Mouse (Mus musculus) hindbrain, embryonic 10.5 days (tissue): ENCODE measurements around the gene Cacfd1. TPM values are rescaled to one million over a fixed set of nuclear protein-coding genes. Genes with fewer than 3 reads are reported as not detected.

Experiments
- DNase-seq: peaks from one replicate; pipeline ENCODE4 v3.0.0-alpha.2; 2017; ENCODE audit warnings: low spot score
- H3K27ac ChIP-seq: fragments of 300-500 bp; sonication (generic); 2 replicates; pipeline ENCODE4 v1.5.1; 2016; ENCODE audit warnings: mild to moderate bottlenecking, moderate library complexity
- H3K27me3 ChIP-seq: fragments of 300-500 bp; sonication (generic); 2 replicates; pipeline ENCODE4 v1.6.1; 2016; ENCODE audit warnings: mild to moderate bottlenecking; ENCODE audit not compliant: poor library complexity, insufficient read depth, severe bottlenecking
- H3K36me3 ChIP-seq: fragments of 300-500 bp; sonication (generic); 2 replicates; pipeline ENCODE4 v1.6.1; 2016; ENCODE audit warnings: mild to moderate bottlenecking, moderate library complexity
- H3K4me1 ChIP-seq: fragments of 300-500 bp; sonication (generic); replicated peaks from 2 replicates; pipeline ENCODE4 v1.6.1; 2016; ENCODE audit warnings: mild to moderate bottlenecking
- H3K4me3 ChIP-seq: fragments of 300-500 bp; sonication (generic); 2 replicates; pipeline ENCODE4 v1.5.1; 2016; ENCODE audit warnings: mild to moderate bottlenecking, moderate library complexity
- H3K9me3 ChIP-seq: fragments of 300-500 bp; sonication (generic); 2 replicates; pipeline ENCODE4 v1.6.1; 2016; ENCODE audit warnings: mild to moderate bottlenecking, moderate library complexity
- WGBS: fragments of 180-500 bp; shearing (Covaris S2); methylation state at CpG from one replicate; pipeline ENCODE4 v1.1.7; 2016; 5-methylcytosine and 5-hydroxymethylcytosine counted together
- polyA plus RNA-seq: library from polyadenylated mRNA; unstranded; fragments of >200 nt; fragmentation: Nextera tagmentation; extraction: Ambion mirVana; gene quantifications from 2 replicates; pipeline ENCODE4 v1.2.1, GENCODE M21; 2016

Cacfd1 gene
- polyA plus RNA-seq, 1 experiment from 2014 or later: 93.2 TPM

- Histone ChIP-seq H3K27me3 (peaks cover 3% of the 10 kb centered on the region; the same call in 1 of the 2 replicates), H3K4me3 (no peak overlapping the region), H3K4me1 (peaks cover 7% of the 10 kb centered on the region; the same call in 1 of the 2 replicates), H3K27ac (no peak overlapping the region), H3K36me3 (no peaks in the 10 kb centered on the region), H3K9me3 (no peaks in the 10 kb centered on the region)
- DNase-seq: no peak
- 74% methylated on average over 4 of the region's 4 CpGs for WGBS
Measured at GRCm38 (mm10) chr2:27058251-27058650, 48.5 kb downstream of the Cacfd1 start.

GRCm38 (mm10) chr2:27058751-27059150 lies 49.0 kb downstream of the Cacfd1 start:
- H3K27me3 ChIP-seq: peaks cover 3% of the 10 kb centered on the region; the same call in 1 of the 2 replicates
- 61% methylated on average over 12 of the region's 12 CpGs for WGBS
- H3K4me3 ChIP-seq: no peak overlapping the region
- no peak for DNase-seq
- no peaks in the 10 kb centered on the region for H3K9me3 ChIP-seq
- H3K36me3 ChIP-seq: no peaks in the 10 kb centered on the region
- no peak overlapping the region for H3K27ac ChIP-seq
- peaks cover 7% of the 10 kb centered on the region; the same call in 1 of the 2 replicates for H3K4me1 ChIP-seq

- no peak for DNase-seq
- Histone ChIP-seq H3K27me3 (peaks cover 3% of the 10 kb centered on the region; the same call in 1 of the 2 replicates), H3K36me3 (no peaks in the 10 kb centered on the region), H3K27ac (no peak overlapping the region), H3K4me3 (no peak overlapping the region), H3K4me1 (peaks cover 7% of the 10 kb centered on the region; the same call in 1 of the 2 replicates), H3K9me3 (no peaks in the 10 kb centered on the region)
- WGBS: 93% methylated on average over 9 of the region's 9 CpGs
Measured at GRCm38 (mm10) chr2:27059187-27059586, 49.5 kb downstream of the Cacfd1 start.

- peaks cover 7% of the 10 kb centered on the region; the same call in 1 of the 2 replicates for H3K9me3 ChIP-seq
- H3K27me3 ChIP-seq: peaks cover 17% of the 10 kb centered on the region; the same call in 1 of the 2 replicates
- H3K27ac ChIP-seq: no peak overlapping the region
- H3K4me1 ChIP-seq: peaks cover 36% of the 10 kb centered on the region
- DNase-seq: no peak
- WGBS: 95% methylated on average over 2 of the region's 2 CpGs
- no peaks in the 10 kb centered on the region for H3K36me3 ChIP-seq
- H3K4me3 ChIP-seq: no peak overlapping the region
Measured at GRCm38 (mm10) chr2:27067124-27067523, 57.4 kb downstream of the Cacfd1 start.

- Histone ChIP-seq H3K27ac (no peak overlapping the region), H3K27me3 (peaks cover 21% of the 10 kb centered on the region; the same call in 1 of the 2 replicates), H3K4me1 (peaks cover 35% of the 10 kb centered on the region), H3K9me3 (peaks cover 7% of the 10 kb centered on the region; the same call in 1 of the 2 replicates), H3K36me3 (no peaks in the 10 kb centered on the region), H3K4me3 (no peak overlapping the region)
- no peak for DNase-seq
- 56% methylated on average over 2 of the region's 2 CpGs for WGBS
Measured at GRCm38 (mm10) chr2:27067996-27068395, 58.3 kb downstream of the Cacfd1 start.

- Histone ChIP-seq H3K4me1 (peaks cover 40% of the 10 kb centered on the region), H3K27me3 (peaks cover 26% of the 10 kb centered on the region; the same call in 1 of the 2 replicates), H3K4me3 (no peak overlapping the region), H3K36me3 (no peaks in the 10 kb centered on the region), H3K27ac (peak overlapping the region; percentile 46; the same call in 1 of the 2 replicates), H3K9me3 (peaks cover 6% of the 10 kb centered on the region; the same call in 1 of the 2 replicates)
- WGBS: 40% methylated on average over 3 of the region's 3 CpGs
- DNase-seq: peak; percentile 48
Measured at GRCm38 (mm10) chr2:27069646-27070045, 59.9 kb downstream of the Cacfd1 start.

- no peak for DNase-seq
- Histone ChIP-seq H3K36me3 (no peaks in the 10 kb centered on the region), H3K4me3 (no peak overlapping the region), H3K9me3 (no peaks in the 10 kb centered on the region), H3K27ac (peak overlapping the region; percentile 46; the same call in 1 of the 2 replicates), H3K27me3 (peaks cover 29% of the 10 kb centered on the region; the same call in 1 of the 2 replicates), H3K4me1 (peaks cover 40% of the 10 kb centered on the region)
- 89% methylated on average over 2 of the region's 2 CpGs for WGBS
Measured at GRCm38 (mm10) chr2:27070247-27070813, 60.6 kb downstream of the Cacfd1 start.

Other genes with a start within 250 kb of the Cacfd1 start
- gene Abo, start 144.9 kb upstream of the Cacfd1 start, polyA plus RNA-seq: not detected in 2 replicates
- gene Surf6, start 107.0 kb upstream of the Cacfd1 start, polyA plus RNA-seq: 30.8 and 33.4 TPM in 2 replicates
- 111 and 130 TPM in 2 replicates for gene Med22, start 99.2 kb upstream of the Cacfd1 start, polyA plus RNA-seq
- gene Rpl7a, start 99.2 kb upstream of the Cacfd1 start, polyA plus RNA-seq: 566 and 674 TPM in 2 replicates
- gene Surf2, start 93.6 kb upstream of the Cacfd1 start, polyA plus RNA-seq: 53.2 and 58.0 TPM in 2 replicates
- 47.4 and 53.6 TPM in 2 replicates for gene Surf1, start 93.4 kb upstream of the Cacfd1 start, polyA plus RNA-seq
- 155 and 158 TPM in 2 replicates for gene Surf4, start 76.0 kb upstream of the Cacfd1 start, polyA plus RNA-seq
- 0.09 and 0.30 TPM in 2 replicates for gene Stkld1, start 75.9 kb upstream of the Cacfd1 start, polyA plus RNA-seq
- gene Rexo4, start 45.5 kb upstream of the Cacfd1 start, polyA plus RNA-seq: 47.4 and 56.1 TPM in 2 replicates
- gene Adamts13, start 36.5 kb upstream of the Cacfd1 start, polyA plus RNA-seq: not detected in 2 replicates
- 2.8 and 3.1 TPM in 2 replicates for gene Slc2a6, start 18.1 kb downstream of the Cacfd1 start, polyA plus RNA-seq
- gene Mymk, start 62.3 kb downstream of the Cacfd1 start, polyA plus RNA-seq: 0.11 and 0.29 TPM in 2 replicates
- gene Adamtsl2, start 69.5 kb downstream of the Cacfd1 start, polyA plus RNA-seq: 4.0 and 7.0 TPM in 2 replicates
- gene Fam163b, start 132.6 kb downstream of the Cacfd1 start, polyA plus RNA-seq: 0.26 TPM in 2 replicates
- 4.3 and 4.9 TPM in 2 replicates for gene Dbh, start 155.3 kb downstream of the Cacfd1 start, polyA plus RNA-seq
- gene Sardh, start 238.4 kb downstream of the Cacfd1 start, polyA plus RNA-seq: 1.9 and 3.9 TPM in 2 replicates